Mouse (Mus musculus): ENCODE measurements around the gene Zfp663.

Zfp663 gene

GRCm38 (mm10) chr2:165320531-165321150 lies 47.9 kb downstream of the Zfp663 start:
- peak in 1 of 2 experiments; percentile 75 for DNase-seq (ENCODE audit: low spot score in 2 of 2)

GRCm38 (mm10) chr2:165319503-165319902 lies 49.0 kb downstream of the Zfp663 start:
- no peak for DNase-seq (ENCODE audit: low spot score in 2 of 2)

- no peak for DNase-seq (ENCODE audit: low spot score in 2 of 2)
These were observed 49.6 kb downstream of the Zfp663 start for GRCm38 (mm10) chr2:165318941-165319340.

GRCm38 (mm10) chr2:165317621-165318263 lies 50.8 kb downstream of the Zfp663 start:
- no peak for DNase-seq (ENCODE audit: low spot score in 2 of 2)

- peak; percentile 76 to 84 for DNase-seq (ENCODE audit: low spot score in 2 of 2)
These were observed 51.6 kb downstream of the Zfp663 start for GRCm38 (mm10) chr2:165316837-165317473.

GRCm38 (mm10) chr2:165316204-165316603 lies 52.3 kb downstream of the Zfp663 start:
- no peak for DNase-seq (ENCODE audit: low spot score in 2 of 2)

GRCm38 (mm10) chr2:165314197-165314596 lies 54.3 kb downstream of the Zfp663 start:
- DNase-seq (ENCODE audit: low spot score in 2 of 2): no peak

- no peak for DNase-seq (ENCODE audit: low spot score in 2 of 2)
These were observed 56.1 kb downstream of the Zfp663 start for GRCm38 (mm10) chr2:165312381-165312780.

- DNase-seq (ENCODE audit: low spot score in 2 of 2): no peak
These were observed 57.0 kb downstream of the Zfp663 start for GRCm38 (mm10) chr2:165311577-165311976.

- no peak for DNase-seq (ENCODE audit: low spot score in 2 of 2)
These were observed 57.6 kb downstream of the Zfp663 start for GRCm38 (mm10) chr2:165310818-165311425.

- DNase-seq (ENCODE audit: low spot score in 2 of 2): no peak
These were observed 60.7 kb downstream of the Zfp663 start for GRCm38 (mm10) chr2:165307801-165308200.

GRCm38 (mm10) chr2:165305438-165305837 lies 63.1 kb downstream of the Zfp663 start:
- DNase-seq (ENCODE audit: low spot score in 2 of 2): no peak

- no peak for DNase-seq (ENCODE audit: low spot score in 2 of 2)
These were observed 63.7 kb downstream of the Zfp663 start for GRCm38 (mm10) chr2:165304819-165305218.

- no peak for DNase-seq (ENCODE audit: low spot score in 2 of 2)
These were observed 65.0 kb downstream of the Zfp663 start for GRCm38 (mm10) chr2:165303354-165304012.

- DNase-seq (ENCODE audit: low spot score in 2 of 2): no peak
These were observed 67.1 kb downstream of the Zfp663 start for GRCm38 (mm10) chr2:165301409-165301808.

Measured in right cerebral cortex, postnatal 36 days (tissue).